Mouse (Mus musculus): Measurements from ENCODE around the gene Rnf5. TPM values are rescaled to one million over a fixed set of nuclear protein-coding genes. Genes with fewer than 3 reads are reported as not detected.

The Rnf5 gene
- total RNA-seq, 2 experiments from 2014 or later: 8.9 to 59.5 TPM

DNA sequence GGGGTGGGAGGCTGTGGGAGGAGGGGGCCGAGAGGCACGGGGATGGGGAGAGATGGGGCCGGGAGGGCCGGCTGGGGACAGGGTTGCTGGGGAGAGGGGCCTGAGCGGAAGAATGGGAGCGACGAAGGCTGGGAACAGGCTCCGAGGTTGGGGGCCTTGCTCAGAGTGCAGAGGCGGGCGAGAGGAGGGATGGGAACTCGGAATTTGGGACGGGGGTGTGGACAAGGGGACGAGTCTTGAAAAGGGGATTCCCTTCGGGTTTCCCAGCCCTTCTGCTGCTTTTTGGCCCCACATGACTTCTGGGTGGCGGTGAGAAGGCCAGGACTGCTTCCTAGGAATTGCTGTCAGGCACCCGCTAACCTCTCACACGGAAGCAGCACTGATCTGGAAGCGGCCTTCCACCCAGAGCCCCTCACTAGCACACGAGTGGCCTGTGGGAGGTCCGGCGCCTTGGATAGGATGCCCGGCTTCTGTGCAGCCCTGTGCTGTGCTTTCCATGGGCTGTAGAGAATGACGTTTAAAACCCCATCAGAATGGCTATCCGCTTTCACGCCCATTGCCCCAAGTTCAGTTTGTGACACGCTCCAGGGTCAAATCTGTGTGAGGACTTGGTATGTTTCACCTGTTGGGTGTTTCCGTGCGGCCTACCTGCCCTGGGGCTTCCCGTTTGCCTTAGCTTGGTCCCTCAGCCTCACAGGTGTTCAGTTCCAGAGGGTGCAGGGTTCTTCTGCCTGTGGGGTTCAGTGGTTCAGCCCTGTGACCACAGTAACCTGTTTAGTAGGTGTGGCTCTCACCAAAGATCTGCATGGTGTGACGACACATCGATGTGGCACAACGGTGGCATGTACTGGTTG is 2.9 kb upstream of the Rnf5 start:
- no peak for ATAC-seq (ENCODE audit: poor library complexity, severe bottlenecking)

DNA sequence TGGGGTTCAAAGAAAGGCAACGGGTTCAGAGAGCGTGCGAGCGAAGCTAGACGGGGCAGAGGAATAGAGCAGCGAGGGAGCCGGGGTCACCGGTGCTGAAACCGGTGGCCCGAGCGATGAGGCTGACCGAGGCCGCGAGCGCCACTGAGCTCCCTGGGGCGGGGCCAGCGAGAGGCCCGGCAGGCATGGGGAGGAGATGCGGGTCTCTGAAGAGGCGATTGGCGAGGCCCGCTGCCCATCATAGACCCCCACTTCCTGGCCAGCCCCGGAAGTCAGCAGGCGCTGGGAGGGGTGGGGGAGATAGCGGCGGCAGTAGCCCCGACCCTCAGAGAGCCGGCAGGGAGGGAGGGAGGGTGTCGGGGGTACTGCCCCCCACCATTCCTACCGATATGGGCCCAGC is 2.1 kb upstream of the Rnf5 start:
- ATAC-seq (ENCODE audit: poor library complexity, severe bottlenecking): peak; percentile 48

DNA sequence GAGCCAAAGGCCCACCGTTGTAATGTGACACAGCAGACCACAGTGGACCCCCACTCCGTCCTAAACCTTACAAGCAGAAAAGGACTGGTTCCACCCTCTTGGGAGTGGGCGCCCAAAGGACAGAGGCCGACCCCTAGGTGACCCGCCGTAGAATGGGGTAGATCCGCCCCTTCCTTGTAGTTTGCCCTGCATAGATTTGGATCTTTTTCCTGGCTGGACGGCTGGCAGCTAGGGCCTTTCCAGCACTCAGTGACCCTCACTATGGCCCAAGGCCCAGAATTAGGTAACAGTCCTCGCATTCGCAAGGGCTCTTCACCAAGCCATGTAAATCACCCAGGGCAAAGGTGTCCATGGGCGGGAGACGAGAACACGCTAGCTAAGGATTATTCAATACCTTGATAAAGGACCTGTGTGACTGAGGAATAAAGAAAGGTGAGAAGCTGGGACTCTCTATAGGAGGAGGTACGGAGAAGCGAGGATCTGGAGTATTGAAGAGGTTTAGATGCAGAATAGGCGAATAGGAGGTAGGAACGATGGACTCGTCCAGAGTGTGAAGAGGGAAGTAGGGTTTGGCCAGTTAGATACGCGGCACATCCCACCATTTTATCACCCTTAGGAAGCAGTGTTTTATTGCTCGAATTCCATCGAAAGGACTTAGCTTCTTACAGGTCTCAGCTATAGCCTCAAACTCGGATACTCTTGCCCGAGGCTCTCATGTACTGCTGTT is 1.2 kb upstream of the Rnf5 start:
- no peak for ATAC-seq (ENCODE audit: poor library complexity, severe bottlenecking)

DNA sequence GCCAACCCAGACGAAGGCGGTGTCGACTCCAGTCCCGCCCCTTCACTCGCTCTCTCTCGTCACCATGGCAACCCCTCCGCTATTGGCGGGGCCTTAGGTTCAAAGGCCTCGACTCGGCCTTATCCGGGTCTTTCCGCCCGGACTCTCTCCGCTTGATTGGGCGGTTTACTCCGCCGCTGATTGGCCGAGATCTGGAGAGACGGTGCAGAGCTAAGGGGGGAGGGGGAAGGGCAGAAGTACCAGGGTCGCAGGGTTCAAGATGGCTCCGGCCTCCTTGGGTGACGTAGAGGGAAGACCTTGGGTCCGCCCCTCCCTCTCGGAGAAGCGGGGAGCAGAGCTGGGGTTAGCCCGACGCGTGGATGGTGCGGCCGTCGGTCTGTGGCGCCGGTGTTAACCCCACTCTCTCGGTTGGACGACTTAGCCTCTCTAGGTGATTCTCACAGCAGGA is 595 bp upstream of the Rnf5 start, which contains the start of gene Agpat1:
Gene Agpat1 (plus strand): TSS at position 202 of the 448 bp plus-strand sequence.
- peak; percentile 73 for ATAC-seq (ENCODE audit: poor library complexity, severe bottlenecking)

DNA sequence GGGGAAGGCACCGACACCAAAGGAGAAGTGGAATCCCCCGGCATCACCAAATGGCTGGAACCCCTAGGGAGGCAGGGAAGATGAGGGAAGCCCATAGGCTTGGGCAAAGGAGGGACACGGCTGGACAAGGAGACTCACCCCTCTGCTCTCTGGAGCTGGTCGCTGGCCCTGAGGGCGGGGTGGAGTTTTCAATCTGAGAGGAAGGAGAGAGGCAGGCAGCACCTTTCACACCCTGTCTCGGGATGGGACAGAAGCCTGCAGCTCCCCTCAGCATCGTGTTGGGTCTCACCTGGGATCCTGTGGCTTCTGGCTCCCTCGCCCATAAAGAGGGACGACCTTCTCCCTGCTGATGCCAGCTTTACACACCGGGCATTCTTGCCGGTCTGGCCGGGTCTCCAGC is 1.7 kb downstream of the Rnf5 start:
- ATAC-seq (ENCODE audit: poor library complexity, severe bottlenecking): no peak

DNA sequence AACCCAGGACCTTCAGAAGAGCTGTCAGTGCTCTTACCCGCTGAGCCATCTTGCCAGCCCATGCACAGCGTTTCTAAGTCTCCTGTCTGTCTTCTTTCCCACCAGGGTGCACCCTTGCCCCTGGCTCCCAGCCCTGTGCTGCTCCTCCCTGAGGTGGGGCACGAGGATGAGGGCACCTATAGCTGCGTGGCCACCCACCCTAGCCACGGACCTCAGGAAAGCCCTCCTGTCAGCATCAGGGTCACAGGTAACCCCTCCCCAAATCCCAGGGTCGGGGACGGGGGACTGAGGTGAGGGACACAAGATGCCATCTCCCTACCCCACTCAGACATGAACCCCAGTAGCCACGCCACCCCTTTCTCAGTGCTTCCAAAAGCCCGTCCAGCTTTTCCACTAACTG is 3.6 kb downstream of the Rnf5 start:
- no peak for ATAC-seq (ENCODE audit: poor library complexity, severe bottlenecking)

DNA sequence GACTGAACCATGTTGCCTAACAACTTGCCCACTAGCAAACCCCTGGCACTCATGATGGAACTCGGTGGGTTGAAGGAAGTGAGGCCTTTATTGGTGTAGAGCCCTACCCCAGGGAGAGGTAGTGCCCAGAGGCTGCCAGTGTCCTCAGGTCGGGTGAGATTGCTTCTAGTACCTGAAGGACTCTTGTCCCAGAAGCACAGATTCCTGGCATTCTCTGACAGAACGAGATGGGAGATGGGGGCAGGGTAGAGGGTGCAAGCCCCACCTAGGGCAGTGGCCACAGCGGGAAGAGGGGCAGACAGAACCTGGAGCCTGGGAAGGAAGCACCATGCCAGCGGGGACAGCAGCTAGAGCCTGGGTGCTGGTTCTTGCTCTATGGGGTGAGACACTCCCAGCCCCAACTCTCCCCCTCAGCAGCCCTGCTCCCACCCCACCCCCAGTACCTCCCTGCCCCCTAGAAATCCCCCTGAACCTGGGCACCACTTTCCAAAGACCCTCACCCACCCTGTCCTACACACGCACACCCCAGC is 5.9 kb downstream of the Rnf5 start, which contains the start of gene Ager:
Gene Ager (plus strand): TSS at position 297 of the 530 bp plus-strand sequence.
- ATAC-seq (ENCODE audit: poor library complexity, severe bottlenecking): no peak

DNA sequence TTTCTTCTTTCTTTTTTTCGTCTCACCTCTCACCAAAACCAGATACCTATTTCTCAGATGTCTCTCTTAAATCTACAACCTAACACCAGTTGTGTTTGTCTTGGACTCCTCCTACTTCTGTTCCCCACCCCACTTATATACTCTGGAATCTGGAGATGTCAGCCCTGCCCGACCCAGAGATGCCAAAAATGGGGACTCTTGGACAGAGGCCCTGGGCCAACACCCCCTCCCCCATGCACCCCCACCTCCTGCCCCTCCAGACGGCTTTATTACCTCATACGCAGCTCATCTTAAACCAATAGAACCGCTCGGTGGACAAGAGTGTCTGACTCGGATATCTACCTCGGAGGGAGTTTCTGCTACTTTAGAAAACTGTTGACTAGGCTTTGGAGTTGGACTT is 7.4 kb downstream of the Rnf5 start:
- ATAC-seq (ENCODE audit: poor library complexity, severe bottlenecking): no peak

DNA sequence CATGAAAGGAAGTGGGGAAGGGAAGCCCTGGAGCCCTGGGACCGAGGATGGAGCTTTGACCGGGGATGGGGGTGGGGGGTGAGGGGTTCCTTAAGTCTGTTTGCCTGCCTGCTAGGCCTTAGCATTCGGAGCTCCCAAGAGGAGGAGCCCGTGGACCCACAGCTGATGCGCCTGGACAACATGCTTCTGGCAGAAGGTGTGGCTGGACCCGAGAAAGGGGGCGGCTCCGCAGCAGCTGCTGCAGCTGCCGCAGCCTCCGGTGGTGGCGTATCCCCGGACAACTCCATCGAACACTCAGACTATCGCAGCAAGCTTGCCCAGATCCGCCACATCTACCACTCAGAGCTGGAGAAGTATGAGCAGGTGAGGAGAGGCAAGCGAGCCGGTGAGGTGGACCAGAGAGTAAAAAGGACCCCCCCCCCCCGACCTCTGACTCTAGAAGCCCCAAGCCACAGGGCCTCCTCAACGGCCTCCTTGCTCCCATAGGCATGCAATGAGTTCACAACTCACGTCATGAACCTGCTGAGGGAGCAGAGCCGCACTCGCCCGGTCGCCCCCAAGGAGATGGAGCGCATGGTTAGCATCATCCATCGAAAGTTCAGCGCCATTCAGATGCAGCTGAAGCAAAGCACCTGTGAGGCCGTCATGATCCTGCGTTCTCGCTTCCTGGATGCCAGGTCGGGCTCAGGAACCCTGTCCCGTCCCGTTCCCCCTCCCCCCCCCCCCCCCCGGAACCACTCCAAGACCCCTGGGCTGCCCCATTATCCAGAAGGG is 9.6 kb downstream of the Rnf5 start:
- no peak for ATAC-seq (ENCODE audit: poor library complexity, severe bottlenecking)

DNA sequence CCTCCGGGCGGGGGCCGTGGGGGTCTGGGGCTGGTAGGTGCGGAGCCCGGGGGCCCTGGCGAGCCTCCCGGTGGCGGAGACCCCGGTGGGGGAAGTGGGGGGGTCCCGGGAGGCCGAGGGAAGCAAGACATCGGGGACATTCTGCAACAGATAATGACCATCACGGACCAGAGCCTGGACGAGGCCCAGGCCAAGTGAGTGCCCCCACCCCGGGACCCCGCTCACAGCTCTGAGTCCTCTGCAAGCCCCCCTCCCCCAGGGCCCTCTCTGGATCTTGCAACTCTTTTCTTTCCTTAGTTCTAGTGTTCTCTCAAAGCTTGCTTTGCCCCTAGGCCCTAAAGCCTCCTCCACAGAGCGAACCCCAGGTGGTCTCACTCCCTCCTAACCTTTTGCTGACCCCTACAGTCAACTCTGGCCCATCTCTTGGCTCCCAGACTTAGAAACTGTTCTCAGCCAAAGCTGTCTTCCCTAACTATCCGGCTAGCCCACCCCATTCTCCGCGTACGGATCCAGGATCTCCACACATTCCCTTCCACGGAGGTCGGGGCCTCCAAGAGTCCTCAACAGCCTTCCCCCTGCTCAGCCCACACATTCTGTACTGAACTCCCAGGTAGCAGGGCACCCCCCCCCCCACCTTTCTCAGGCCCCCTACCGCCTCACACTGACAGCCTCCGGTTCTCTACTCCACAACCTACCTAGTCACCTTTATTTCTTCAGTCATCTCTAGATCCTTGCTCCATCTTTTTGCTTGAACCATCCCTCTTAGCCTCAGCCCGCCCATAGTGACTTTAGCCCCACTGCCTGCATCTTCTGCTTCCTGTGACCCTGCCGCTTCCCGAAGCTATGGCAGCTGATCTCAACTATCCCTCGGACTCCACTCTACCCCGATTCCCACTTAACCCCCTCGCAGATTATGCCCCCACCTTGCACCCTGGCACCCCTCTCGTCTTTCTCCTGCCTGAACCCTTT is 10.6 kb downstream of the Rnf5 start:
- ATAC-seq (ENCODE audit: poor library complexity, severe bottlenecking): no peak

DNA sequence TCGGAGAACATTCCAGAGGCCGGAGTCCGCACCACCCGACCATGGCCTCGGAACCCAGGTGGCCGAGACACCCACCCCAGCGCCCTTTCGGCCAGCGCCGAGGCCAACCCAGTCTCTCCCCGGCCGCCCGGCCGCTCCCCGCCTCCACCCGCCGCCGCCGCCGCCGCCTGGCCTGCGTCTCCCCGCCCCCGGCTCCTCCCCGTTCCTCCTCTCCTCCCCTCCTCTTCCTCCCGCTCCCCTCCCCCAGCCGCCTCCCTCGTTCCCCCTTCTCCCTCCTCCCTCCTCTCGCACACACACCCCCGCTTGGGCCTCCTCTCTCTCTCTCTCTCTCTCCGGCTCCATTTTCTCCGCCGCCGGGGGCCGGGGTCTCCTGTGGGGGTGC is 11.5 kb downstream of the Rnf5 start:
- peak; percentile 69 for ATAC-seq (ENCODE audit: poor library complexity, severe bottlenecking)

DNA sequence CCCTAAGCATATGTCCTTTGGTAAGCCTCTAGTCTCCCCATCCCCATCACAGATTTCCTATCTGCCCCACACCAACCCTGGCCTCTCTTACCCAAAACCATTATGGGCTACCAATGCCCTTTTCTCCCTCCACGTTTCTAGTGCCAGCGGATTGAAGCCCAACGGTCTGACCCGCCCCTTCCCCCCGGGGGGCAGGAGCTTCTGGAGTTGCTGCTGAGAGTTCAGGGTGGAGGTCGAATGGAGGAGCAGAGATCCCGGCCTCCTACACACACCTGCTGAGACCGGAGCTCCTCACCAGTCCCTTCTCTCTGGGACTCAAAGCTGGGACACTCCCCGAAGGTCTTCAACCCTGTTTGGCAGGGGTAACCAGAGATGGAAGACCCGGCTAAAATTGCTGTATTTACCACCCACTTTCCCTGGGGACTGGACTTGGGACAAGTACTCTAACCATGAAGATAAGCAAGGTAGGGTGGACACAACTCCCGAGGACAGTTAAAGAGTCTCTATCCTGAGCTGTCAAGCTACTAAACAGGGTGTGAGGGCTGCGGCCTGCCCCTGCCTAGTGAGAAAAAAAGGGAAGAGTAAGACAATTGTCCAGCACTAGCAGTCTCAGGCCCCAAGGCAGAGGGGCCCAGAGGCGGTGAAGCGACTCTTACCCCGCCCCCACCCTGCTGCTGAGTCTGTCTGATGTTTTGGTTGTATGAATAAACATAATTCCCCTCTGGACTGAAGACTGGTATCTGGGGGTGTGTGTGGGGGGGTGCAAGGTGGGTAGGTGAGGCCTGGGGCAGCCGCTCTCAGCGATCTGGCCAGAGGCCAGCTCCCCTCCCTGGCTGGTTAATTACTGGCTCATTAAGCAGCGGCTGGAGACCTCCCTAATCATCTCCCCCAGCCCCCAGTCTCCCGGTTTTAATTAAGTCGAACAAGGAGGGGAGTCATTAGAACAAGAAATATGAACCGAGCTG is 12.2 kb downstream of the Rnf5 start, which contains the start of gene Pbx2:
Gene Pbx2 (plus strand): TSS at position 238 of the 965 bp plus-strand sequence.
- peak; percentile 9; the same call in 1 of the 2 replicates for ATAC-seq (ENCODE audit: poor library complexity, severe bottlenecking)

DNA sequence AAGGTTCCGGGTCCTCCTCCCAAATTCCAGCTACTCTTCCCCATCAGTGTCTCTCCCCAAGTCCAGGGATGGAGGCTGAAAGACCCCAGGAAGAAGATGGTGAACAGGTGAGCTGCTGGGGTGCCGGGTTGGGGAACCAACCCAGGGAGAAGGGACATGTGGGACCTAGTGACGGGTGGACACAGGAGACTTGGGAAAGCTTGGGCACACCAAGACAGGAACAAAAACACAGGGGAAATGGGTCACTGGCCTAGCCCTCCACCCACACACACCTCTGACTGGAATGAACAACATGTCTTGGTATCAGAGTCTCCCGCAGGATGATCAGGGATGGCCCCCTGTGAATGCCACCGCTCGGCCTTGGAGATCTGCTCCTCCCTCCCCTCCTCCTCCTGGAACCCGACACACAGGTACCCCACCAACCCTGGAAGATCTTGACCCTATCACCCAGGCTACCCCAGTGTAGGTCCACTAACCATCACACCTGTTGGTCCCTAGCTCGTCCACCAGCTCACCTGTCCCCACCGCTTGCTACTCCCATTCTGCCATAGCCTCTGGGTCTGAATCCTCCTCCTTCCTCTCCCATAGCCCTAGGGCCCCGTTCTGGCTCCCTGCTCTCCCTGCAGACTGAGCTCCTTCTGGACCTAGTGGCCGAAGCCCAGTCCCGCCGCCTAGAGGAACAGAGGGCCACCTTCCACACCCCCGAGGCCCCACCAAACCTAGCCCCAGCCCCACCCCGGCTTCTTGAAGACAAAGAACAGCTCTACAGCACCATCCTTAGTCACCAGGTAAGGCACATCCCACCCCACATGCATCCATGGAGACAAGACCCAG is 13.1 kb downstream of the Rnf5 start:
- ATAC-seq (ENCODE audit: poor library complexity, severe bottlenecking): no peak

DNA sequence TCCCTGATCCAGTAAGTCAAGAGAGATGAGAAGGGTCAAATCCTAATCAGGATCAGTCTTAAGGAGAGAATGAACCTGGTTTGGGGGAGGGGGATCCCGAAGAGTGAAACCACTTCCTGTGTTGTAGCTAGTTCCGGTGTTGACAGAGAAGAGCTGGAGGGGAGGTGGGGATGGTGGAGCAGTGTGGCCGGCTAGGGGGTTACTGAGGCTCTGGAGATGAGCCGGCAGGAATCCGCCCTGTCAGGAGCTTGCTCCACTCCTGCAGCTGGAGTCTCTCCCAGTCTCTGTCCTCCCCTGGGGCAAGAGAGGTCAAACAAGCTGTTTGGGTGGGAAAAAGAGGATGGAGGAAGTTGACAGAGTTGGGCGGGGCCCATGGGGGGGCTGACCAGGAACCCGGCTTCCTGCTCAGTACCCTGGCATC is 13.8 kb downstream of the Rnf5 start, which contains the start of gene Gpsm3:
Gene Gpsm3 (plus strand): TSS at position 126 of the 421 bp plus-strand sequence.
- peak; percentile 27 for ATAC-seq (ENCODE audit: poor library complexity, severe bottlenecking)

DNA sequence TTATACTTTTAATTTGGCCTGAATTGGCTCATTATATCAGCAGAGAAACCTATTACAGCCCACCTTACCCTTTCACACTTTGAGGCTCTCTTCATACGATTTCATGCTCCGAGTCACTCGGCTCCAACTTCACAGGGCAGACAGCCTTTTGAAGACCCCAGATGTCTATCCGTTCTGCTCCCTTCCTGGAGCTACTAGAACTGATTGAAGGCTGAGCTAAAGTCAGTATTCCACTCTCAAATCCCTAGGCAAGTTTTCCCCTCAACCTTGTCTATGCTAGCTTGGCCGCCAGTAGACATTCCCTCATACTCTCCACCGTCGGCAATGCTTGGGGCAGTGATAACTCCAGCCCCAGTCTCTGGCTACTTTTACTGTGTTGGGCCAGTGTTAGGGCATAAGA is 14.3 kb downstream of the Rnf5 start:
- no peak for ATAC-seq (ENCODE audit: poor library complexity, severe bottlenecking)

DNA sequence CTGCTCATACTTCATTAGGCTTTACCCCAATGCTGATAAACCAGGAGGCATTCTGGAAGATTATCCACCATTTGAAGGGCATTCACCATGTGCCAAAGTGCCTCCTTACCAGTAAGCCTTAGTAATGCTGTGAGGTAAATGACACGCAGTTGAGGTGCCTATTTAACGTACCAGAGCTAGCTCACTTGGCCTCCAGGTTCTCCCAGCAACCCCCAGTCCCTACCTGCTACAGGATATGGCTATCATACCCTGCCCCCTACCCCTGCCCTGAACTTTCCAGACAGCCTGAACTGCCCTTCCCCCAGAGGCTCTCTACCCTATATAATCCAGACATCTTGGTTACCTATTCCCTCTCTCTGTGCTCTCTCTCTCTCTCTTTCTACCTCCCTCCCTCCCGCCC is 14.7 kb downstream of the Rnf5 start:
- no peak for ATAC-seq (ENCODE audit: poor library complexity, severe bottlenecking)

DNA sequence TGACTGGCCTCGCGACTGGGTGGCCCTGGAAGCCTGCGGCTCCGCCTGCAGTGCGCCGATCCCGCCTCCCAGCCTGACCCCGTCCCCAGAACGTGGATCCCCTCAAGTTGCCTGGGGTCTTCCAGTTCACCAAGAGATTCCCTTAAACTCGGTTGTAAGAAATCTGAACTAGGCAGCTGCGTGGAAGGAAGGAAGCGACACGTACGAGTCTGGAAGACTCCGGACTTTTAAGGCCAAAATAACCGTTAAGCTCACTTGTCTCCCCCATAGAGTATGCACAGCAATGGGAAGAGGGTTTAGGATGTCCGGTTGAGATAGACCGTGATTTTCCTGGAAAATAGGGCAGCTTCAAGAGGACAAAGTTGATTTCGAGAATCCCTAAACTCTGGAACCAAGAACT is 15.7 kb downstream of the Rnf5 start:
- no peak for ATAC-seq (ENCODE audit: poor library complexity, severe bottlenecking)
